Mouse (Mus musculus) stomach, postnatal 0 days (tissue): ENCODE data around the gene 2310057M21Rik.

Experiments used
- CTCF ChIP-seq: IDR thresholded peaks from 2 replicates; pipeline ENCODE4 v1.5.1; 2016; ENCODE audit warnings: antibody characterized with exemption, low read depth, mild to moderate bottlenecking, moderate library complexity
- EP300 ChIP-seq: optimal IDR thresholded peaks from 2 replicates; pipeline ENCODE3; 2016; ENCODE audit warnings: antibody characterized with exemption

- TF ChIP-seq CTCF (no peak), EP300 (no peak)
Observed at GRCm38 (mm10) chr7:131303340-131303739, 59.2 kb downstream of the 2310057M21Rik start.
